Mouse (Mus musculus): ENCODE results near the gene Cmya5.

GRCm38 (mm10) chr13:93091866-93092455 is 52.6 kb downstream of the Cmya5 start:
- TF ChIP-seq CTCF (IDR thresholded peaks at IDR 0.05) (no peak), EP300 (IDR thresholded peaks at IDR 0.05) (no peak)
